Mouse (Mus musculus): Measurements from ENCODE around the gene Usp39.

- no peak for TF ChIP-seq CTCF (IDR thresholded peaks at IDR 0.05; ENCODE audit: extremely low read depth, insufficient read depth, low read length)
- no peak for TF ChIP-seq POLR2A (IDR thresholded peaks at IDR 0.05; ENCODE audit: extremely low read depth, insufficient read depth, low read length)
Observed at GRCm38 (mm10) chr6:72389941-72390771, 45.2 kb upstream of the Usp39 start, which contains the start of gene Vamp8.
